Mouse (Mus musculus) neural tube, embryonic 13.5 days (tissue): ENCODE data around the gene Trim41. TPM values are rescaled to one million over a fixed set of nuclear protein-coding genes. Genes with fewer than 3 reads are reported as not detected.

Source experiments
- ATAC-seq: fragments of 200-750 bp; cut with Nextera tagmentation; 2 replicates; pipeline ENCODE4 v1.8.0; 2017; ENCODE audit warnings: low read depth, mild to moderate bottlenecking, moderate TSS enrichment, moderate library complexity
- H3K27ac ChIP-seq: fragments of 300-500 bp; sonication (generic); replicated peaks from 2 replicates; pipeline ENCODE4 v1.5.1; 2015; ENCODE audit warnings: moderate library complexity, mild to moderate bottlenecking, inconsistent platforms
- H3K27me3 ChIP-seq: fragments of 300-500 bp; sonication (generic); 2 replicates; pipeline ENCODE4 v1.6.1; 2015; ENCODE audit warnings: mild to moderate bottlenecking, inconsistent platforms
- H3K36me3 ChIP-seq: fragments of 300-500 bp; sonication (generic); 2 replicates; pipeline ENCODE4 v1.6.1; 2015; ENCODE audit warnings: mild to moderate bottlenecking, inconsistent platforms
- H3K4me1 ChIP-seq: fragments of 300-500 bp; sonication (generic); replicated peaks from 2 replicates; pipeline ENCODE4 v1.6.1; 2015; ENCODE audit warnings: inconsistent platforms
- H3K4me2 ChIP-seq: fragments of 300-500 bp; sonication (generic); 2 replicates; pipeline ENCODE4 v1.6.1; 2015; ENCODE audit warnings: inconsistent platforms, mild to moderate bottlenecking, moderate library complexity
- H3K4me3 ChIP-seq: fragments of 300-500 bp; sonication (generic); 2 replicates; pipeline ENCODE4 v1.5.1; 2015; ENCODE audit warnings: mild to moderate bottlenecking, inconsistent platforms
- H3K9ac ChIP-seq: fragments of 300-500 bp; sonication (generic); 2 replicates; pipeline ENCODE4 v1.6.1; 2015; ENCODE audit warnings: moderate library complexity, mild to moderate bottlenecking, inconsistent platforms
- H3K9me3 ChIP-seq: fragments of 300-500 bp; sonication (generic); 2 replicates; pipeline ENCODE4 v1.6.1; 2016; ENCODE audit warnings: inconsistent platforms
- WGBS: fragments of 180-500 bp; shearing (Covaris S2); methylation state at CpG from one replicate; pipeline ENCODE4 v1.1.7; 2015; 5-methylcytosine and 5-hydroxymethylcytosine counted together
- polyA plus RNA-seq: library from polyadenylated mRNA; unstranded; fragments of >200 nt; fragmentation: Nextera tagmentation; extraction: Ambion mirVana; gene quantifications from 2 replicates; pipeline ENCODE4 v1.2.1, GENCODE M21; 2015

Gene Trim41
- polyA plus RNA-seq, 1 experiment from 2014 or later, result 6.2 TPM

DNA sequence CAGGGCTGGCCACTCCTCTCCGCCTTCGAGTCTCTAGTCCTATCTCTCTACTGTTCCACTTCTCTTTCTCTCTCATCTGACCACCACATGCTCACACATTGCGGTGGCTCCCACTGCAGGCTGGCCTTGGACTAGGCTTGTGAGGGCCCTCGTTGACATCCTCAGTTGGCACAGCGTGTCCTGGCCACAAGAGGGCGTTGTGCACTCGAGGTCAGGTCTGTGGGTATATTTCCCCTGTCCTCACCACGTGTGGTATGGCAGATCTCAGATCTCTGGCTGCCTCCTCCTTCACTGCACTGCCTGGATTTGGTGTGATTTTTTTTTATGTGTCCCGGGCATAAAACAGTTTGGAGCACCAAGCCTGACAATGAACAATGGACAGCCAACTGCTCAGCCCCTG is 40.5 kb downstream of the Trim41 start:
- 48% methylated on average over 9 of the region's 9 CpGs for WGBS
- ATAC-seq, result no peak
- no peak overlapping the region for H3K9ac ChIP-seq

DNA sequence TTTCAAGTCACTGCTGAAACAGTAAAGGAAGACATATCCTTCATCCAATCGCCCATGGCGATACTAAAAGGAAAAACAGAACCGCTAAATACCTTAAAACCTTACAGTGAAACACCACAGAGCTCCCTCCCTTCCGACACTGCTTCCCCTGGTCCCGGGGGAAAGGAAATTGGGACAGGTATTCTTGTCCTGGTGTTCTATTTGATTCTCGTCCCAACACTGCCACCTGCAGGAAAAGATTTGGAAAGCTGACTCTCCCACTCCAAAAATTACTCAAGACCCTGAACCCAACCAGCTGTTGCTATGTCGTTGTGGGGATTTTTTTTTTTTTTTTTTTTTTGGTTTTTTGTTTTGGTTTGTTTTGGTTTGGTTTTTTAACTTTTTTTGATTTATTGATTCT is 41.7 kb downstream of the Trim41 start:
- Histone ChIP-seq H3K27ac (no peak overlapping the region), H3K4me1 (peaks cover 5% of the 10 kb centered on the region; the same call in 1 of the 2 replicates), H3K36me3 (no peaks in the 10 kb centered on the region), H3K9me3 (no peaks in the 10 kb centered on the region), H3K9ac (no peak overlapping the region), H3K4me3 (no peak overlapping the region), H3K27me3 (no peaks in the 10 kb centered on the region), H3K4me2 (peak overlapping the region; percentile 33)
- WGBS, result 4% methylated on average over 7 of the region's 7 CpGs
- ATAC-seq, result 0 out of 2 replicates have a peak, but pooled peaks have one; percentile 36

More for the DNA sequence above, 40.5 kb downstream of the Trim41 start:
- no peak overlapping the region for H3K4me2 ChIP-seq
- H3K4me3 ChIP-seq, result no peak overlapping the region
- peaks cover 5% of the 10 kb centered on the region; the same call in 1 of the 2 replicates for H3K4me1 ChIP-seq
- H3K27ac ChIP-seq, result no peak overlapping the region
- no peaks in the 10 kb centered on the region for H3K9me3 ChIP-seq
- no peaks in the 10 kb centered on the region for H3K27me3 ChIP-seq
- no peaks in the 10 kb centered on the region for H3K36me3 ChIP-seq

- H3K4me2 ChIP-seq, result peak overlapping the region; percentile 40
- H3K9ac ChIP-seq, result no peak overlapping the region
- no peak overlapping the region for H3K27ac ChIP-seq
- no peaks in the 10 kb centered on the region for H3K27me3 ChIP-seq
- H3K9me3 ChIP-seq, result no peaks in the 10 kb centered on the region
- no peaks in the 10 kb centered on the region for H3K36me3 ChIP-seq
- WGBS, result 40% methylated on average over 17 of the region's 17 CpGs
- H3K4me1 ChIP-seq, result peaks cover 5% of the 10 kb centered on the region; the same call in 1 of the 2 replicates
- peak; percentile 52 for ATAC-seq
- no peak overlapping the region for H3K4me3 ChIP-seq
These were observed 42.5 kb downstream of the Trim41 start for GRCm38 (mm10) chr11:48774443-48775298.

DNA sequence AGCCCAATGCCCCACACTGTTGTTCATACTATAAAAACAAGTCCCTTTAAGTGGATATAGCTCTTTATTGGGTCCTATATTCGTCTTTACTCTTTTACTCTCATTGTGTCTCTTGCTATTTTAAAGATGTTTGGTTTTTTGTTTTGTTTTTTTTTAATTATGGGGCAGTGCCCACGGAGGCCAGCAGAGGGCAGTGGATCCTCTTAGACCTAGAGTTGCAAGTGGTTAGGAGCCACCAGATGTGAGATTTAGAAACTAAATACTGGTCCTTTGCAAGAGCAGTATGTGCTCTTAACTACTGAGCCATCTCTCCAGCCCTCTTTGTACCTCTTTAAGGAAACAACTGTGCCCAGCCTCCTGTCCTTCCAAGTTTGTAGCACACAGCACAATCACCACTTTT is 45.5 kb downstream of the Trim41 start:
- H3K9me3 ChIP-seq, result no peaks in the 10 kb centered on the region
- H3K27me3 ChIP-seq, result no peaks in the 10 kb centered on the region
- H3K4me2 ChIP-seq, result no peak overlapping the region
- no peak for ATAC-seq
- H3K4me3 ChIP-seq, result no peak overlapping the region
- no peak overlapping the region for H3K9ac ChIP-seq
- H3K36me3 ChIP-seq, result no peaks in the 10 kb centered on the region
- peaks cover 5% of the 10 kb centered on the region; the same call in 1 of the 2 replicates for H3K4me1 ChIP-seq
- no peak overlapping the region for H3K27ac ChIP-seq
- 14% methylated on average over 2 of the region's 2 CpGs for WGBS

GRCm38 (mm10) chr11:48767195-48767876 is 49.8 kb downstream of the Trim41 start:
- no peaks in the 10 kb centered on the region for H3K9me3 ChIP-seq
- no peak overlapping the region for H3K9ac ChIP-seq
- no peaks in the 10 kb centered on the region for H3K36me3 ChIP-seq
- H3K27me3 ChIP-seq, result no peaks in the 10 kb centered on the region
- ATAC-seq, result no peak
- no peaks in the 10 kb centered on the region for H3K4me1 ChIP-seq
- no peak overlapping the region for H3K27ac ChIP-seq
- WGBS, result 79% methylated on average over 14 of the region's 14 CpGs
- no peak overlapping the region for H3K4me2 ChIP-seq
- H3K4me3 ChIP-seq, result no peak overlapping the region

DNA sequence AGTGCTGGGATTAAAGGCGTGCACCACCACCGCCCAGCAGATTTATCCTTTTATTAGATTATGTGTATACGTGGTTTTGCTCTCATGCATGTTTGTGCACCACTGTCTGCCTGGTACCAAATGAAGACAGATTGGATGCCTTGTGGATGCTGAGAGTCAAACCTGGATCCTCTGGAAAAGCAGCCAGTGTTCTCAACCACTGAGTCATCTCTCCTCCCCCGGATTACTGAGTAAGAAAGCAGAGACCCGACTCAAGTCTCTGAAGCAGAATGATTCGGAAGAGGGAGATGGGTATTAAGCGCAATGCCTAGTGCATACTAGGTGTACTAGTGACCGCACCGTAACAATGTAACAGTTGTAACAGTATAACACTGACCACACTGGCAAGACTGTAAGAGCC is 53.0 kb downstream of the Trim41 start:
- ATAC-seq, result no peak
- H3K4me1 ChIP-seq, result no peaks in the 10 kb centered on the region
- no peak overlapping the region for H3K9ac ChIP-seq
- no peaks in the 10 kb centered on the region for H3K9me3 ChIP-seq
- 94% methylated on average over 9 of the region's 9 CpGs for WGBS
- no peak overlapping the region for H3K27ac ChIP-seq
- H3K36me3 ChIP-seq, result no peaks in the 10 kb centered on the region
- H3K4me3 ChIP-seq, result no peak overlapping the region
- no peak overlapping the region for H3K4me2 ChIP-seq
- no peaks in the 10 kb centered on the region for H3K27me3 ChIP-seq

- Histone ChIP-seq H3K9me3 (no peaks in the 10 kb centered on the region), H3K36me3 (no peaks in the 10 kb centered on the region), H3K4me2 (no peak overlapping the region), H3K9ac (no peak overlapping the region), H3K27ac (no peak overlapping the region), H3K27me3 (no peaks in the 10 kb centered on the region), H3K4me1 (no peaks in the 10 kb centered on the region), H3K4me3 (no peak overlapping the region)
- WGBS, result 87% methylated on average over 8 of the region's 8 CpGs
- no peak for ATAC-seq
These were observed 58.1 kb downstream of the Trim41 start for GRCm38 (mm10) chr11:48759021-48759420.

Other genes with a start within 250 kb of the Trim41 start
- gene Rack1, start 17.0 kb downstream of the Trim41 start, polyA plus RNA-seq, result 411 and 432 TPM in 2 replicates
- gene Trim7, start 8.8 kb upstream of the Trim41 start, polyA plus RNA-seq, result 1.2 TPM in 2 replicates
- 3.2 and 4.3 TPM in 2 replicates for gene Gm12184, start 9.3 kb upstream of the Trim41 start, polyA plus RNA-seq
- gene Irgm1, start 54.3 kb upstream of the Trim41 start, polyA plus RNA-seq, result 3.2 TPM in 2 replicates
- gene Gm5431, start 84.9 kb upstream of the Trim41 start, polyA plus RNA-seq, result 0.18 and 0.34 TPM in 2 replicates
- gene Psme2b, start 128.8 kb upstream of the Trim41 start, polyA plus RNA-seq, result 2.7 and 3.6 TPM in 2 replicates
- not detected in 2 replicates for gene Olfr56, start 161.5 kb upstream of the Trim41 start, polyA plus RNA-seq
- 0.62 and 0.70 TPM in 2 replicates for gene 9930111J21Rik1, start 162.0 kb upstream of the Trim41 start, polyA plus RNA-seq
- not detected in 2 replicates for gene Gm12185, start 174.9 kb upstream of the Trim41 start, polyA plus RNA-seq
- gene Tgtp1, start 176.8 kb upstream of the Trim41 start, polyA plus RNA-seq, result 0.11 TPM in 1 of 2 replicates, not detected in the other
- gene 9930111J21Rik2, start 233.9 kb upstream of the Trim41 start, polyA plus RNA-seq, result 0.28 and 0.32 TPM in 2 replicates
- gene Tgtp2, start 246.9 kb upstream of the Trim41 start, polyA plus RNA-seq, result 0.10 and 0.27 TPM in 2 replicates